In genomic region chr1:164508106-164508505, GRCm38 (mm10) we compare ENCODE assay signal across 25 mouse cellular contexts. TPM values are rescaled to one million over a fixed set of nuclear protein-coding genes. Genes with fewer than 3 reads are reported as not detected.
DNase-seq lines count a peak whose midpoint lies in the region; ATAC-seq lines count a peak whose summit lies in the region.
"Had no signal": no experiment of that assay in that cellular context is flagged by ENCODE, and none has a peak within 500 bp of the region (broad histone marks: within the 10 kb centered on the region; RNA-seq: fewer than 3 reads in every experiment).

No protein-coding gene starts in this region.

- H3K4me3 ChIP-seq in intestine, embryonic 14.5 days (ENCODE audit: low read depth, low read length), result no peak overlapping the region
- no peak overlapping the region for H3K4me3 ChIP-seq in intestine, embryonic 16.5 days (ENCODE audit: low read length)
- H3K4me3 ChIP-seq: embryonic facial prominence, embryonic 12.5 days; embryonic facial prominence, embryonic 15.5 days; forebrain, embryonic 12.5 days; heart, embryonic 12.5 days; heart, embryonic 15.5 days had no signal

- 73% methylated on average over 5 of the region's 5 CpGs for WGBS in intestine, embryonic 14.5 days
- WGBS in intestine, embryonic 16.5 days, result 68% methylated on average over 5 of the region's 5 CpGs

- H3K4me1 ChIP-seq in intestine, embryonic 14.5 days (replicated peaks; ENCODE audit: control insufficient read depth, insufficient read depth, low read length), result no peaks in the 10 kb centered on the region
- no peaks in the 10 kb centered on the region for H3K4me1 ChIP-seq in intestine, embryonic 16.5 days (ENCODE audit: control insufficient read depth, insufficient read depth, low read length)
- H3K4me1 ChIP-seq: embryonic facial prominence, embryonic 12.5 days; embryonic facial prominence, embryonic 15.5 days had no signal

- no peak overlapping the region for H3K4me2 ChIP-seq in intestine, embryonic 14.5 days (ENCODE audit: low read length)
- no peak overlapping the region for H3K4me2 ChIP-seq in intestine, embryonic 16.5 days (ENCODE audit: low read depth, low read length)
- H3K4me2 ChIP-seq: embryonic facial prominence, embryonic 12.5 days; embryonic facial prominence, embryonic 15.5 days; forebrain, embryonic 12.5 days; heart, embryonic 12.5 days; heart, embryonic 15.5 days; hindbrain, embryonic 14.5 days had no signal

- no peak overlapping the region for H3K27ac ChIP-seq in intestine, embryonic 14.5 days (ENCODE audit: low read depth)
- no peak overlapping the region for H3K27ac ChIP-seq in intestine, embryonic 16.5 days (ENCODE audit: low read length)
- H3K27ac ChIP-seq: embryonic facial prominence, embryonic 12.5 days; embryonic facial prominence, embryonic 15.5 days; forebrain, embryonic 12.5 days; heart, embryonic 15.5 days; hindbrain, embryonic 14.5 days; hindbrain, postnatal 0 days had no signal

- no peaks in the 10 kb centered on the region for H3K36me3 ChIP-seq in intestine, embryonic 14.5 days (ENCODE audit: control insufficient read depth, insufficient read depth, low read length)
- H3K36me3 ChIP-seq in intestine, embryonic 16.5 days (ENCODE audit: control insufficient read depth, insufficient read depth, low read length), result no peaks in the 10 kb centered on the region
- H3K36me3 ChIP-seq: embryonic facial prominence, embryonic 12.5 days; embryonic facial prominence, embryonic 15.5 days; forebrain, embryonic 12.5 days; heart, embryonic 12.5 days; heart, embryonic 15.5 days had no signal

- no peaks in the 10 kb centered on the region for H3K27me3 ChIP-seq in intestine, embryonic 14.5 days (replicated peaks; ENCODE audit: control insufficient read depth, insufficient read depth, low read length)
- H3K27me3 ChIP-seq in intestine, embryonic 16.5 days (replicated peaks; ENCODE audit: control insufficient read depth, insufficient read depth, low read length), result no peaks in the 10 kb centered on the region
- H3K27me3 ChIP-seq: embryonic facial prominence, embryonic 12.5 days; embryonic facial prominence, embryonic 15.5 days; forebrain, embryonic 12.5 days; heart, embryonic 12.5 days; heart, embryonic 15.5 days had no signal

- DNase-seq in embryo, embryonic 10 days (ENCODE audit: low spot score), result peak; percentile 16
- DNase-seq in embryo, embryonic 11 days, result no peak
- DNase-seq in intestine, embryonic 14.5 days (ENCODE audit: low spot score), result peak; percentile 1
- DNase-seq in Muller cell, postnatal 12 days (ENCODE audit: inconsistent ontology term), result peak; percentile 92
- no peak for DNase-seq in spleen, adult 12 weeks (ENCODE audit: low spot score)
- DNase-seq: adrenal gland, adult 2 months; adrenal gland, postnatal 14 days; cerebellum, adult 11-12 months; cerebellum, adult 8-10 months; cerebellum, postnatal 10 days; cerebellum, postnatal 36 days; gastrocnemius, postnatal 25 days; heart, adult 18-20 months; heart, postnatal 10 days; heart, postnatal 36 days; kidney, adult 11 months had no signal

- no peaks in the 10 kb centered on the region for H3K9me3 ChIP-seq in intestine, embryonic 14.5 days (ENCODE audit: control insufficient read depth, low read length)
- H3K9me3 ChIP-seq in intestine, embryonic 16.5 days (ENCODE audit: control insufficient read depth, low read length), result no peaks in the 10 kb centered on the region
- H3K9me3 ChIP-seq: embryonic facial prominence, embryonic 12.5 days; embryonic facial prominence, embryonic 15.5 days; forebrain, embryonic 12.5 days; heart, embryonic 12.5 days; heart, embryonic 15.5 days had no signal

- no peak overlapping the region for H3K9ac ChIP-seq in intestine, embryonic 14.5 days (ENCODE audit: low read length)
- H3K9ac ChIP-seq in intestine, embryonic 16.5 days (ENCODE audit: low read depth, low read length), result no peak overlapping the region
- H3K9ac ChIP-seq: embryonic facial prominence, embryonic 12.5 days; embryonic facial prominence, embryonic 15.5 days; forebrain, embryonic 12.5 days; heart, embryonic 12.5 days; heart, embryonic 15.5 days; hindbrain, embryonic 14.5 days had no signal

- no peak for ATAC-seq in intestine, embryonic 14.5 days (replicated peaks; ENCODE audit: low FRiP score, low TSS enrichment, low read depth)
- no peak for ATAC-seq in intestine, embryonic 16.5 days
- ATAC-seq: hindbrain, postnatal 0 days; inflammation-experienced regulatory T-cells, adult 6 months had no signal

RNA-seq across cellular contexts. Expression of gene Atp1b1, which starts 50.0 kb away (rescaled TPM):
- 89.7 and 101 TPM in 2 replicates for polyA plus RNA-seq in intestine, embryonic 14.5 days (2014; fragmentation: Nextera tagmentation; extraction: Ambion mirVana)
- polyA plus RNA-seq in intestine, embryonic 16.5 days (2015; fragmentation: Nextera tagmentation; extraction: Ambion mirVana), result 184 and 199 TPM in 2 replicates

Comparison
In these comparisons a context has a peak if more than half of its experiments do, and no peak if none do; other contexts are left out.
1. DNase-seq: peak in embryo, embryonic 10 days (single experiment), intestine, embryonic 14.5 days (single experiment) and Muller cell, postnatal 12 days (single experiment); none in embryo, embryonic 11 days (single experiment) and spleen, adult 12 weeks (single experiment).